Mouse (Mus musculus) lung, postnatal 0 days (tissue): Measurements from ENCODE around the gene Gnaq.

Experiments
- CTCF ChIP-seq: IDR thresholded peaks from 2 replicates; pipeline ENCODE4 v1.5.1; 2016; ENCODE audit warnings: antibody characterized with exemption, mild to moderate bottlenecking
- EP300 ChIP-seq: IDR thresholded peaks from 2 replicates; pipeline ENCODE4 v1.6.1; 2016; ENCODE audit warnings: antibody characterized with exemption, mild to moderate bottlenecking, control low read depth

DNA sequence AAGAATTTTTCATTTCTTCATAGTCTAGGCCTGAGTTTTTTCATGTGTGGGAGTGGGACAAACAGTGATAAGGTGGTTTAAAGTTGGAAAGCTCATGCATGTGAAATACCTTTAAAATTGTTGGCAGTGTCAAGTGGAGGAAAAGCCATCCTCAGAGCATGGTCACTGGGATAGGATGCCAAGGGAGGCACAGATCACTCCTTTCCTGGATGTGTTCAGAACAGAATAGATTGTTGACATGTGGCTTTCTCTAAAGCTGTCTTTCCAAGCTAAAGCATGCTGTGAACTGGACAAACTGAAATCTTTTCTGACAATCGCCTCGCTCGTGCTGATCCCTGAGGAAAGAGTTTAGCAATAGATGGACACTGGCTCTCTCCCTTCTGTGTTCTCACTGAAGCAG, 90.5 kb downstream of the Gnaq start:
- TF ChIP-seq CTCF, result no peak
- no peak for TF ChIP-seq EP300
